Mouse (Mus musculus): ENCODE measurements around the gene Olfr1281. TPM values are rescaled to one million over a fixed set of nuclear protein-coding genes. Genes with fewer than 3 reads are reported as not detected.

The Olfr1281 gene
- total and polyA plus RNA-seq, 3 experiments: not detected

DNA sequence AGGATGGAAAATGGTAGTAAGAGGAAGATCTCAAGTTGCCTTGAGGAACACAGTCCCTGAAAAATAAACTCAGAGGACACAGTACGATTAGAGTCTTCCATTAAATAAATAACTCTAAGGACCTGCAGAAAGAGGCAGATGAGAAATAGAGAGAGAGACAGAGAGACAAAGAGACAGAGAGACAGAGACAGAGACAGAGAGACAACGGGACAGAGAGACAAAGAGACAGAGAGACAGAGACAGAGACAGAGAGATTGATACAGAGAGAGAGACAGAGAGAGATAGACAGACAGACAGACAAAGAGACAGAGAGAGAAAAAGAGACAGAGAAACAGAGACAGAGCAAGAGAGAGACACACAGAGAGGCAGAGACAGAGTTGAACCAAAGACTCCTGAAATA lies 9.7 kb downstream of the Olfr1281 start, which contains the start of gene Olfr1282:
Gene Olfr1282, minus strand, starts transcription at position 101 of the 400 bp plus-strand sequence.
- Histone ChIP-seq H3K27ac (no peak within 1 kb of the TSS), H3K36me3 (ENCODE audit: control insufficient read depth, insufficient read depth, low read length) (no peaks in the 10 kb centered on the region), H3K4me3 (no peak within 1 kb of the TSS), H3K27me3 (ENCODE audit: control insufficient read depth, insufficient read depth, low read length) (no peaks in the 10 kb centered on the region), H3K79me2 (replicated peaks; ENCODE audit: control insufficient read depth, insufficient read depth, low read length) (no peaks in the 10 kb centered on the region), H3K9ac (ENCODE audit: low read depth, low read length) (no peak within 1 kb of the TSS), H3K4me1 (ENCODE audit: control insufficient read depth, insufficient read depth, low read length) (no peaks in the 10 kb centered on the region)
- TF ChIP-seq POLR2A (IDR thresholded peaks at IDR 0.05; ENCODE audit: insufficient read depth, low read depth, low read length) (no peak), CTCF (IDR thresholded peaks at IDR 0.05) (no peak), EP300 (IDR thresholded peaks at IDR 0.05; ENCODE audit: insufficient read depth, low read depth, low read length) (no peak)
- WGBS: 53% methylated on average over 2 of the region's 2 CpGs
- DNase-seq: no peak
- intact Hi-C loops (cut with DNase I): no loop called here

DNA sequence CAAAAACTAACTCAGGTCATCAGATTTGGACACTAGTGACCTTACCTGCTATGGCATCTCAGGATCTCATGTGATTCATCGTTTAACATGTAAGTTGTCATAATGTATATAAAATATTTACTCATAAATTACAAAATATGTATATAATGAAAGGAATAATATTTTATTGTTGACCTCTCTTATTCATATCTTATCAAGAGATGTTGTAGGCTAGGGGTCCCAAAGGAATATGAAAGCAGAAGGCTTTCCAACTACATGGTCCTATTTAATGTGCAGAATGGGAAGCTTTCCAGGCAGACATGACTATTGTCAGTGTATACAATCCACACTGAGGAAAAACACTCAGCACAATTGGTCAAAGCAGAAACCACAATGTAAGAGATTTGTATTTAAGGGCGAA lies 40.2 kb downstream of the Olfr1281 start, which contains the start of gene Olfr1283:
Gene Olfr1283, plus strand, starts transcription at position 301 of the 400 bp plus-strand sequence.
- no peak within 1 kb of the TSS for H3K4me3 ChIP-seq
- no peaks in the 10 kb centered on the region for H3K36me3 ChIP-seq (ENCODE audit: control insufficient read depth, insufficient read depth, low read length)
- 60% methylated on average over 2 of the region's 2 CpGs for WGBS
- intact Hi-C loops (cut with DNase I): no loop called here
- no peak for DNase-seq
- H3K9ac ChIP-seq (ENCODE audit: low read depth, low read length): no peak within 1 kb of the TSS
- TF ChIP-seq EP300 (IDR thresholded peaks at IDR 0.05; ENCODE audit: insufficient read depth, low read depth, low read length) (no peak), CTCF (IDR thresholded peaks at IDR 0.05) (no peak), POLR2A (IDR thresholded peaks at IDR 0.05; ENCODE audit: insufficient read depth, low read depth, low read length) (no peak)
- H3K27me3 ChIP-seq (ENCODE audit: control insufficient read depth, insufficient read depth, low read length): no peaks in the 10 kb centered on the region
- H3K27ac ChIP-seq: no peak within 1 kb of the TSS
- no peaks in the 10 kb centered on the region for H3K4me1 ChIP-seq (ENCODE audit: control insufficient read depth, insufficient read depth, low read length)
- no peaks in the 10 kb centered on the region for H3K79me2 ChIP-seq (replicated peaks; ENCODE audit: control insufficient read depth, insufficient read depth, low read length)

DNA sequence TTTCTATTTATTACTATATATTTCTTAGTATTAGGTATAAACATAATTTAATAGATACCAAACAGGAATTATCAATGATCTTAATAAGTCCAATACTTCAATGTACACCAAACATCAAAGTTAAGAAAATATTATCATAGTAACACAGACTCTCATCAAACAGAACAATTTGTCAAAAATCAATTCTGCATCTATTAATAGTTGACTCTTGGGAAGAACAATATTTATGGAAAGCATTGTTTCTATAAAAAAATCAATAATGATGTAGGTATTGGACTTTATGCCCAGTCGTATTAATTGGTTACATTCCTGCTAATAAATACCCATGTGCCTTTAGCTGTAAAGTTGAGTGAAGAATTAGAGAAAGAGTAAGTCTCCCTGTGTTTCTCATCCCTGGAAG lies 48.9 kb downstream of the Olfr1281 start, which contains the start of gene Olfr1284:
Gene Olfr1284, plus strand, starts transcription at position 301 of the 400 bp plus-strand sequence.
- no peaks in the 10 kb centered on the region for H3K79me2 ChIP-seq (replicated peaks; ENCODE audit: control insufficient read depth, insufficient read depth, low read length)
- no peak within 1 kb of the TSS for H3K27ac ChIP-seq
- intact Hi-C loops (cut with DNase I): no loop called here
- H3K4me3 ChIP-seq: no peak within 1 kb of the TSS
- H3K4me1 ChIP-seq (ENCODE audit: control insufficient read depth, insufficient read depth, low read length): no peaks in the 10 kb centered on the region
- no peak within 1 kb of the TSS for H3K9ac ChIP-seq (ENCODE audit: low read depth, low read length)
- 73% methylated on average over 1 of the region's 1 CpGs for WGBS
- no peaks in the 10 kb centered on the region for H3K36me3 ChIP-seq (ENCODE audit: control insufficient read depth, insufficient read depth, low read length)
- no peak for TF ChIP-seq CTCF (IDR thresholded peaks at IDR 0.05)
- no peak for TF ChIP-seq POLR2A (IDR thresholded peaks at IDR 0.05; ENCODE audit: insufficient read depth, low read depth, low read length)
- TF ChIP-seq EP300 (IDR thresholded peaks at IDR 0.05; ENCODE audit: insufficient read depth, low read depth, low read length): no peak
- no peak for DNase-seq
- no peaks in the 10 kb centered on the region for H3K27me3 ChIP-seq (ENCODE audit: control insufficient read depth, insufficient read depth, low read length)

Other genes with a start within 250 kb of the Olfr1281 start
- gene Gm13941, start 220.5 kb upstream of the Olfr1281 start, total RNA-seq (2021): not detected
- gene Gm13941, start 220.5 kb upstream of the Olfr1281 start, polyA plus RNA-seq (2012; rRNA removed): not detected in 2 replicates
- not detected for gene Gm15130, start 173.6 kb upstream of the Olfr1281 start, total RNA-seq (2021)
- not detected in 2 replicates for gene Gm15130, start 173.6 kb upstream of the Olfr1281 start, polyA plus RNA-seq (2012; rRNA removed)
- gene 4930430A15Rik, start 96.9 kb upstream of the Olfr1281 start, total RNA-seq (2021): not detected
- not detected in 2 replicates for gene 4930430A15Rik, start 96.9 kb upstream of the Olfr1281 start, polyA plus RNA-seq (2012; rRNA removed)
- gene Olfr1275, start 91.2 kb upstream of the Olfr1281 start, total RNA-seq (2021): not detected
- gene Olfr1275, start 91.2 kb upstream of the Olfr1281 start, polyA plus RNA-seq (2012; rRNA removed): not detected in 2 replicates
- gene Olfr1276, start 72.0 kb upstream of the Olfr1281 start, total RNA-seq (2021): not detected
- gene Olfr1276, start 72.0 kb upstream of the Olfr1281 start, polyA plus RNA-seq (2012; rRNA removed): not detected in 2 replicates
- not detected for gene Olfr1277, start 52.4 kb upstream of the Olfr1281 start, total RNA-seq (2021)
- gene Olfr1277, start 52.4 kb upstream of the Olfr1281 start, polyA plus RNA-seq (2012; rRNA removed): not detected in 2 replicates
- gene Olfr1278, start 36.4 kb upstream of the Olfr1281 start, total RNA-seq (2021): not detected
- gene Olfr1278, start 36.4 kb upstream of the Olfr1281 start, polyA plus RNA-seq (2012; rRNA removed): not detected in 2 replicates
- gene Olfr1279, start 25.9 kb upstream of the Olfr1281 start, total RNA-seq (2021): not detected
- not detected in 2 replicates for gene Olfr1279, start 25.9 kb upstream of the Olfr1281 start, polyA plus RNA-seq (2012; rRNA removed)
- not detected for gene Olfr1280, start 12.5 kb upstream of the Olfr1281 start, total RNA-seq (2021)
- gene Olfr1280, start 12.5 kb upstream of the Olfr1281 start, polyA plus RNA-seq (2012; rRNA removed): not detected in 2 replicates
- gene Olfr1282, start 9.6 kb downstream of the Olfr1281 start, total RNA-seq (2021): not detected
- gene Olfr1282, start 9.6 kb downstream of the Olfr1281 start, polyA plus RNA-seq (2012; rRNA removed): not detected in 2 replicates
- not detected for gene Olfr1283, start 40.3 kb downstream of the Olfr1281 start, total RNA-seq (2021)
- not detected in 2 replicates for gene Olfr1283, start 40.3 kb downstream of the Olfr1281 start, polyA plus RNA-seq (2012; rRNA removed)
- not detected for gene Olfr1284, start 49.0 kb downstream of the Olfr1281 start, total RNA-seq (2021)
- not detected in 2 replicates for gene Olfr1284, start 49.0 kb downstream of the Olfr1281 start, polyA plus RNA-seq (2012; rRNA removed)
- gene Olfr1286, start 96.6 kb downstream of the Olfr1281 start, total RNA-seq (2021): not detected
- gene Olfr1286, start 96.6 kb downstream of the Olfr1281 start, polyA plus RNA-seq (2012; rRNA removed): not detected in 2 replicates
- not detected for gene Olfr1287, start 122.6 kb downstream of the Olfr1281 start, total RNA-seq (2021)
- not detected in 2 replicates for gene Olfr1287, start 122.6 kb downstream of the Olfr1281 start, polyA plus RNA-seq (2012; rRNA removed)
- gene Olfr1288, start 147.6 kb downstream of the Olfr1281 start, total RNA-seq (2021): not detected
- not detected in 2 replicates for gene Olfr1288, start 147.6 kb downstream of the Olfr1281 start, polyA plus RNA-seq (2012; rRNA removed)
- not detected for gene Olfr1289, start 154.3 kb downstream of the Olfr1281 start, total RNA-seq (2021)
- not detected in 2 replicates for gene Olfr1289, start 154.3 kb downstream of the Olfr1281 start, polyA plus RNA-seq (2012; rRNA removed)
- not detected for gene Olfr1290, start 167.3 kb downstream of the Olfr1281 start, total RNA-seq (2021)
- gene Olfr1290, start 167.3 kb downstream of the Olfr1281 start, polyA plus RNA-seq (2012; rRNA removed): not detected in 2 replicates
- not detected for gene Olfr1291-ps1, start 170.7 kb downstream of the Olfr1281 start, total RNA-seq (2021)
- gene Olfr1291-ps1, start 170.7 kb downstream of the Olfr1281 start, polyA plus RNA-seq (2012; rRNA removed): not detected in 2 replicates
- gene Olfr1293-ps, start 198.7 kb downstream of the Olfr1281 start, total RNA-seq (2021): not detected
- not detected in 2 replicates for gene Olfr1293-ps, start 198.7 kb downstream of the Olfr1281 start, polyA plus RNA-seq (2012; rRNA removed)
- gene Olfr1294, start 213.8 kb downstream of the Olfr1281 start, total RNA-seq (2021): not detected
- gene Olfr1294, start 213.8 kb downstream of the Olfr1281 start, polyA plus RNA-seq (2012; rRNA removed): not detected in 2 replicates
- not detected for gene Olfr1295, start 243.2 kb downstream of the Olfr1281 start, total RNA-seq (2021)
- gene Olfr1295, start 243.2 kb downstream of the Olfr1281 start, polyA plus RNA-seq (2012; rRNA removed): not detected in 2 replicates